Mouse (Mus musculus) embryonic facial prominence, embryonic 13.5 days (tissue): ENCODE results near the gene Rdh7. TPM values are rescaled to one million over a fixed set of nuclear protein-coding genes. Genes with fewer than 3 reads are reported as not detected.
"Not testable (repeated sequence)": the region's sequence is repeated elsewhere in the genome, so short reads cannot be mapped to it uniquely, and the experiment has no call there.

Experiments
- ATAC-seq: fragments of 200-750 bp; cut with Nextera tagmentation; 2 replicates; pipeline ENCODE4 v1.8.0; 2017; ENCODE audit warnings: low read depth; ENCODE audit not compliant: insufficient number of reproducible peaks, insufficient read depth, low FRiP score, low TSS enrichment
- H3K27ac ChIP-seq: fragments of 300-500 bp; sonication (generic); 2 replicates; pipeline ENCODE4 v1.5.1; 2015; ENCODE audit warnings: moderate library complexity, mild to moderate bottlenecking, inconsistent platforms
- H3K27me3 ChIP-seq: fragments of 300-500 bp; sonication (generic); 2 replicates; pipeline ENCODE4 v1.6.1; 2015; ENCODE audit warnings: mild to moderate bottlenecking, inconsistent platforms
- H3K36me3 ChIP-seq: fragments of 300-500 bp; sonication (generic); 2 replicates; pipeline ENCODE4 v1.6.1; 2015; ENCODE audit warnings: mild to moderate bottlenecking, inconsistent platforms
- H3K4me1 ChIP-seq: fragments of 300-500 bp; sonication (generic); 2 replicates; pipeline ENCODE4 v1.6.1; 2015; ENCODE audit warnings: inconsistent platforms
- H3K4me2 ChIP-seq: fragments of 300-500 bp; sonication (generic); 2 replicates; pipeline ENCODE4 v1.6.1; 2015; ENCODE audit warnings: moderate library complexity, mild to moderate bottlenecking, inconsistent platforms
- H3K4me3 ChIP-seq: fragments of 300-500 bp; sonication (generic); 2 replicates; pipeline ENCODE4 v1.5.1; 2015; ENCODE audit warnings: mild to moderate bottlenecking, inconsistent platforms
- H3K9ac ChIP-seq: fragments of 300-500 bp; sonication (generic); 2 replicates; pipeline ENCODE4 v1.6.1; 2015; ENCODE audit warnings: mild to moderate bottlenecking, inconsistent platforms
- H3K9me3 ChIP-seq: fragments of 300-500 bp; sonication (generic); 2 replicates; pipeline ENCODE4 v1.6.1; 2016; ENCODE audit warnings: inconsistent platforms
- WGBS: fragments of 180-500 bp; shearing (Covaris S2); methylation state at CpG from one replicate; pipeline ENCODE4 v1.1.7; 2015; ENCODE audit warnings: mixed read lengths; 5-methylcytosine and 5-hydroxymethylcytosine counted together
- polyA plus RNA-seq: library from polyadenylated mRNA; unstranded; fragments of >200 nt; fragmentation: Nextera tagmentation; extraction: Ambion mirVana; gene quantifications from 2 replicates; pipeline ENCODE4 v1.2.1, GENCODE M21; 2015

Rdh7 gene
- polyA plus RNA-seq, 1 experiment from 2014 or later = not detected

- H3K4me1 ChIP-seq, H3K4me2 ChIP-seq, H3K9ac ChIP-seq, H3K27me3 ChIP-seq, H3K36me3 ChIP-seq, H3K4me3 ChIP-seq, H3K9me3 ChIP-seq, ATAC-seq, H3K27ac ChIP-seq: not testable (repeated sequence)
- 90% methylated on average over 5 of the region's 5 CpGs for WGBS
Observed at GRCm38 (mm10) chr10:127845945-127846344, 42.7 kb downstream of the Rdh7 start.

GRCm38 (mm10) chr10:127840776-127841175, 47.8 kb downstream of the Rdh7 start:
- 63% methylated on average over 2 of the region's 2 CpGs for WGBS
- no peak overlapping the region for H3K9ac ChIP-seq
- no peak overlapping the region for H3K27ac ChIP-seq
- no peaks in the 10 kb centered on the region for H3K4me1 ChIP-seq
- no peaks in the 10 kb centered on the region for H3K9me3 ChIP-seq
- H3K4me3 ChIP-seq = no peak overlapping the region
- H3K27me3 ChIP-seq = no peaks in the 10 kb centered on the region
- ATAC-seq = no peak
- H3K36me3 ChIP-seq = no peaks in the 10 kb centered on the region
- H3K4me2 ChIP-seq = no peak overlapping the region

GRCm38 (mm10) chr10:127838539-127838938, 50.1 kb downstream of the Rdh7 start:
- no peak overlapping the region for H3K27ac ChIP-seq
- H3K9me3 ChIP-seq = no peaks in the 10 kb centered on the region
- H3K4me1 ChIP-seq = no peaks in the 10 kb centered on the region
- H3K27me3 ChIP-seq = no peaks in the 10 kb centered on the region
- H3K36me3 ChIP-seq = no peaks in the 10 kb centered on the region
- no peak overlapping the region for H3K9ac ChIP-seq
- 89% methylated on average over 2 of the region's 2 CpGs for WGBS
- no peak overlapping the region for H3K4me2 ChIP-seq
- ATAC-seq = no peak
- no peak overlapping the region for H3K4me3 ChIP-seq

- H3K4me3 ChIP-seq, H3K36me3 ChIP-seq, H3K9ac ChIP-seq, H3K9me3 ChIP-seq, ATAC-seq, H3K4me2 ChIP-seq, H3K27me3 ChIP-seq, H3K27ac ChIP-seq, H3K4me1 ChIP-seq: not testable (repeated sequence)
- WGBS = 92% methylated on average over 5 of the region's 5 CpGs
Observed at GRCm38 (mm10) chr10:127837793-127838192, 50.8 kb downstream of the Rdh7 start.

- Histone ChIP-seq H3K9me3 (no peaks in the 10 kb centered on the region), H3K36me3 (no peaks in the 10 kb centered on the region), H3K27me3 (no peaks in the 10 kb centered on the region), H3K9ac (no peak overlapping the region), H3K27ac (no peak overlapping the region), H3K4me3 (no peak overlapping the region), H3K4me2 (no peak overlapping the region), H3K4me1 (no peaks in the 10 kb centered on the region)
- ATAC-seq = no peak
- 83% methylated on average over 5 of the region's 5 CpGs for WGBS
Observed at GRCm38 (mm10) chr10:127835292-127835691, 53.3 kb downstream of the Rdh7 start.

- not testable (repeated sequence) for H3K4me2 ChIP-seq, H3K4me3 ChIP-seq, H3K27me3 ChIP-seq, H3K4me1 ChIP-seq, ATAC-seq, H3K36me3 ChIP-seq, H3K27ac ChIP-seq, H3K9ac ChIP-seq, H3K9me3 ChIP-seq
- WGBS = 92% methylated on average over 1 of the region's 1 CpGs
Observed at GRCm38 (mm10) chr10:127834186-127834585, 54.4 kb downstream of the Rdh7 start.

Other genes with a start within 250 kb of the Rdh7 start
- gene Stat6, start 245.8 kb downstream of the Rdh7 start, polyA plus RNA-seq = 21.1 and 22.0 TPM in 2 replicates
- 9.1 and 10.6 TPM in 2 replicates for gene Nemp1, start 221.9 kb downstream of the Rdh7 start, polyA plus RNA-seq
- 19.5 and 20.3 TPM in 2 replicates for gene Nab2, start 220.2 kb downstream of the Rdh7 start, polyA plus RNA-seq
- 0.66 and 2.5 TPM in 2 replicates for gene Myo1a, start 183.6 kb downstream of the Rdh7 start, polyA plus RNA-seq
- 0.55 TPM in 1 of 2 replicates, not detected in the other for gene Tac2, start 164.3 kb downstream of the Rdh7 start, polyA plus RNA-seq
- 3.7 TPM in 2 replicates for gene Zbtb39, start 149.3 kb downstream of the Rdh7 start, polyA plus RNA-seq
- gene Gpr182, start 137.1 kb downstream of the Rdh7 start, polyA plus RNA-seq = 0.90 and 1.2 TPM in 2 replicates
- 0.06 TPM in 1 of 2 replicates, not detected in the other for gene Rdh1, start 129.1 kb downstream of the Rdh7 start, polyA plus RNA-seq
- not detected in 2 replicates for gene Rdh16f1, start 129.0 kb downstream of the Rdh7 start, polyA plus RNA-seq
- gene Rdh9, start 112.4 kb downstream of the Rdh7 start, polyA plus RNA-seq = 0.34 and 0.37 TPM in 2 replicates
- gene Rdh16, start 87.7 kb downstream of the Rdh7 start, polyA plus RNA-seq = not detected in 2 replicates
- not detected in 2 replicates for gene Rdh19, start 38.9 kb downstream of the Rdh7 start, polyA plus RNA-seq
- gene Rdh16f2, start 22.3 kb downstream of the Rdh7 start, polyA plus RNA-seq = not detected in 2 replicates
- gene Sdr9c7, start 9.7 kb upstream of the Rdh7 start, polyA plus RNA-seq = 0.08 and 0.10 TPM in 2 replicates
- not detected in 2 replicates for gene Hsd17b6, start 118.8 kb upstream of the Rdh7 start, polyA plus RNA-seq
- gene Prim1, start 126.4 kb upstream of the Rdh7 start, polyA plus RNA-seq = 92.1 and 92.2 TPM in 2 replicates
- gene Naca, start 146.8 kb upstream of the Rdh7 start, polyA plus RNA-seq = 789 and 900 TPM in 2 replicates
- 537 and 556 TPM in 2 replicates for gene Ptges3, start 170.1 kb upstream of the Rdh7 start, polyA plus RNA-seq
- gene Atp5b, start 194.5 kb upstream of the Rdh7 start, polyA plus RNA-seq = 1,953 and 2,050 TPM in 2 replicates
- 10.9 and 11.4 TPM in 2 replicates for gene Baz2a, start 202.8 kb upstream of the Rdh7 start, polyA plus RNA-seq